Mouse (Mus musculus) adrenal gland (tissue): ENCODE measurements around the gene Elmod3.

ENCODE experiments used
- intact Hi-C: fragments of 180-260 bp; cut with DNase I; formaldehyde crosslinking; loops from one replicate; pipeline ENCODE4 v1.15.1; 2025

Gene Elmod3

GRCm38 (mm10) chr6:72615561-72616375, 17.6 kb upstream of the Elmod3 start:
- intact Hi-C loops: no loop called here

GRCm38 (mm10) chr6:72615151-72615550, 16.9 kb upstream of the Elmod3 start:
- intact Hi-C loops: no loop called here

- intact Hi-C loops: no loop called here
These were observed 12.0 kb upstream of the Elmod3 start for GRCm38 (mm10) chr6:72610261-72610660.

GRCm38 (mm10) chr6:72608662-72609184, 10.5 kb upstream of the Elmod3 start:
- intact Hi-C loops: no loop called here

GRCm38 (mm10) chr6:72607676-72608075, 9.5 kb upstream of the Elmod3 start:
- intact Hi-C loops: no loop called here

- intact Hi-C loops: no loop called here
These were observed 8.8 kb upstream of the Elmod3 start for GRCm38 (mm10) chr6:72607060-72607459.

GRCm38 (mm10) chr6:72604066-72604465, 5.9 kb upstream of the Elmod3 start:
- intact Hi-C loops: no loop called here

- intact Hi-C loops: no loop called here
These were observed 3.5 kb upstream of the Elmod3 start for GRCm38 (mm10) chr6:72601732-72602131.

GRCm38 (mm10) chr6:72600771-72601170, 2.6 kb upstream of the Elmod3 start:
- intact Hi-C loops: no loop called here

- intact Hi-C loops: no loop called here
These were observed 2.0 kb upstream of the Elmod3 start for GRCm38 (mm10) chr6:72600216-72600615.

- intact Hi-C loops: no loop called here
These were observed 761 bp upstream of the Elmod3 start for GRCm38 (mm10) chr6:72598791-72599557.

- intact Hi-C loops: no loop called here
These were observed 934 bp downstream of the Elmod3 start for GRCm38 (mm10) chr6:72597083-72597874.

GRCm38 (mm10) chr6:72593914-72594313, 4.3 kb downstream of the Elmod3 start:
- intact Hi-C loops: no loop called here

- intact Hi-C loops: no loop called here
These were observed 5.0 kb downstream of the Elmod3 start for GRCm38 (mm10) chr6:72593011-72593803.

- intact Hi-C loops: no loop called here
These were observed 8.1 kb downstream of the Elmod3 start for GRCm38 (mm10) chr6:72590111-72590510.

- intact Hi-C loops: no loop called here
These were observed 9.9 kb downstream of the Elmod3 start for GRCm38 (mm10) chr6:72588307-72588706.

- intact Hi-C loops: no loop called here
These were observed 11.5 kb downstream of the Elmod3 start for GRCm38 (mm10) chr6:72586701-72587100.

- intact Hi-C loops: no loop called here
These were observed 14.1 kb downstream of the Elmod3 start for GRCm38 (mm10) chr6:72584154-72584553.

GRCm38 (mm10) chr6:72583211-72583839, 14.9 kb downstream of the Elmod3 start:
- intact Hi-C loops: no loop called here
